Mouse (Mus musculus) heart, postnatal 0 days (tissue): ENCODE data around the gene Fgfr2. TPM values are rescaled to one million over a fixed set of nuclear protein-coding genes. Genes with fewer than 3 reads are reported as not detected.

Source experiments
- ATAC-seq: fragments of 200-750 bp; cut with Nextera tagmentation; 2 replicates; pipeline ENCODE4 v1.8.0; 2017; ENCODE audit warnings: low read depth, moderate number of reproducible peaks, moderate library complexity; ENCODE audit not compliant: insufficient read depth
- DNase-seq: peaks from one replicate; pipeline ENCODE4 v3.0.0-alpha.2; 2016; ENCODE audit warnings: low spot score
- H3K27ac ChIP-seq: fragments of 300-500 bp; sonication (generic); 2 replicates; pipeline ENCODE4 v1.5.1; 2014; ENCODE audit warnings: low read depth, mild to moderate bottlenecking
- H3K27me3 ChIP-seq: fragments of 300-500 bp; sonication (generic); 2 replicates; pipeline ENCODE4 v1.6.1; 2014; ENCODE audit warnings: low read length, mixed read lengths; ENCODE audit not compliant: control insufficient read depth, insufficient read depth
- H3K36me3 ChIP-seq: fragments of 300-500 bp; sonication (generic); replicated peaks from 2 replicates; pipeline ENCODE4 v1.6.1; 2014; ENCODE audit warnings: low read length, mixed read lengths; ENCODE audit not compliant: control insufficient read depth, insufficient read depth
- H3K4me1 ChIP-seq: fragments of 300-500 bp; sonication (generic); 2 replicates; pipeline ENCODE4 v1.6.1; 2014; ENCODE audit warnings: antibody characterized with exemption; ENCODE audit not compliant: control insufficient read depth, insufficient read depth
- H3K4me2 ChIP-seq: fragments of 300-500 bp; sonication (generic); 2 replicates; pipeline ENCODE4 v1.6.1; 2014; ENCODE audit warnings: low read depth, mild to moderate bottlenecking, low read length, moderate library complexity
- H3K4me3 ChIP-seq: fragments of 300-500 bp; sonication (generic); 2 replicates; pipeline ENCODE4 v1.5.1; 2014; ENCODE audit warnings: low read depth, low read length
- H3K9ac ChIP-seq: fragments of 300-500 bp; sonication (generic); replicated peaks from 2 replicates; pipeline ENCODE4 v1.6.1; 2014; ENCODE audit warnings: low read depth, low read length, mixed read lengths
- H3K9me3 ChIP-seq: fragments of 300-500 bp; sonication (generic); replicated peaks from 2 replicates; pipeline ENCODE4 v1.6.1; 2016; ENCODE audit warnings: low read length; ENCODE audit not compliant: control insufficient read depth
- CTCF ChIP-seq: IDR thresholded peaks from 2 replicates; pipeline ENCODE4 v1.5.1; 2016; ENCODE audit warnings: antibody characterized with exemption, control low read depth, low read depth
- EP300 ChIP-seq: IDR thresholded peaks from 2 replicates; pipeline ENCODE4 v1.6.1; 2016; ENCODE audit warnings: antibody characterized with exemption, low read depth
- WGBS: fragments of 180-500 bp; shearing (Covaris S2); extraction: QIAGEN DNeasy Blood & Tissue Kit; methylation state at CpG from one replicate; pipeline ENCODE4 v1.1.7; 2014; 5-methylcytosine and 5-hydroxymethylcytosine counted together
- polyA plus RNA-seq: library from polyadenylated mRNA; unstranded; fragments of >200 nt; fragmentation: Nextera tagmentation; extraction: Ambion mirVana; gene quantifications from 2 replicates; pipeline ENCODE4 v1.2.1, GENCODE M21; 2015
- total RNA-seq: library from RNA; depleted of rRNA; stranded (reverse); fragments of >200 nt; gene quantifications from 2 replicates; pipeline ENCODE4 v1.2.3, GENCODE M21; 2014; ENCODE audit warnings: low replicate concordance

Gene Fgfr2
- total and polyA plus RNA-seq, 2 experiments from 2014 or later, result 3.8 to 11.5 TPM

DNA sequence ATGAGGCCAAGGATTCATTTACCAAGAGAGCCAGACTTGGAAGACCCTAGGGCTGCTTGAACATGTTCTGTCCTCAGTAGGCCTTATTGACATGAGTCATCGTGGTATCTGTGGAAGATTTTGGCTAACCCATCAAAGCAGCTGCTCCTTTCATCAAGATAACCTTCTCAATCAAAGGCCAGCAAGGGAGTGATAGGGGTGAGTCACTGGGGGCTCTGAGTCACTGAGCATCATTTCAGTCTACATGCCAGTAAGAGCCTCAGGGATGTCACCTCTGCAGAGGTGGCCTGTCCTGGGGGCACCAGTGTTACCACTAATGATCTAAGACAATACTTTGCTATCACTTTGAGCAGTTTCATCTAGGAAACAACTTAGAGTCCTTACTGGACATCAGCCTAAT is 1292.9 kb downstream of the Fgfr2 start:
- no peak for TF ChIP-seq CTCF
- TF ChIP-seq EP300, result no peak
- no peak overlapping the region for H3K4me2 ChIP-seq
- H3K4me1 ChIP-seq, result no peaks in the 10 kb centered on the region
- H3K9ac ChIP-seq, result no peak overlapping the region
- H3K9me3 ChIP-seq, result no peaks in the 10 kb centered on the region
- ATAC-seq (no peak), DNase-seq (no peak)
- WGBS, result 60% methylated on average over 1 of the region's 1 CpGs
- no peak overlapping the region for H3K4me3 ChIP-seq
- H3K27me3 ChIP-seq, result no peaks in the 10 kb centered on the region
- no peak overlapping the region for H3K27ac ChIP-seq
- no peaks in the 10 kb centered on the region for H3K36me3 ChIP-seq

DNA sequence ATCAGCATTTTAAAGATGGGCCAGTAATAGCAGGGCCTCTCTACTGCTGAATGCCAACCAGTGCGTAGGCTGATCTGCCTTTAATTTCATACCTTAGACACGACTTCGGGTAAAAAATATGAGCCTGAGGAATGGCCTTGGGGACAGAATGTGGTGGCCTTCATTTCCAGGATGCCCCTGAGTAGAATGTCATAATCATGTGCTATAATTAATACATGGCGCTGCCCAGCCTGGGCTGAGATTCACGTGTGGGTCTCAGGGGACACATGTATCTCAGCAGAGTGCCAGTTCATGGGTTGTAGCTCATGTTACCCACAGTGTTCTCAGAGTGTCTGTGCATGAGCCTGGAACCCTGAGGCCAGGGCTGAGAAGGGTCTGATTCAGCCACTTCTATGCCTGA is 1296.3 kb downstream of the Fgfr2 start:
- 79% methylated on average over 5 of the region's 5 CpGs for WGBS
- DNase-seq (no peak), ATAC-seq (no peak)
- Histone ChIP-seq H3K4me1 (no peaks in the 10 kb centered on the region), H3K36me3 (no peaks in the 10 kb centered on the region), H3K9ac (no peak overlapping the region), H3K27ac (no peak overlapping the region), H3K4me3 (no peak overlapping the region), H3K9me3 (no peaks in the 10 kb centered on the region), H3K4me2 (no peak overlapping the region), H3K27me3 (no peaks in the 10 kb centered on the region)
- TF ChIP-seq EP300 (no peak), CTCF (no peak)

DNA sequence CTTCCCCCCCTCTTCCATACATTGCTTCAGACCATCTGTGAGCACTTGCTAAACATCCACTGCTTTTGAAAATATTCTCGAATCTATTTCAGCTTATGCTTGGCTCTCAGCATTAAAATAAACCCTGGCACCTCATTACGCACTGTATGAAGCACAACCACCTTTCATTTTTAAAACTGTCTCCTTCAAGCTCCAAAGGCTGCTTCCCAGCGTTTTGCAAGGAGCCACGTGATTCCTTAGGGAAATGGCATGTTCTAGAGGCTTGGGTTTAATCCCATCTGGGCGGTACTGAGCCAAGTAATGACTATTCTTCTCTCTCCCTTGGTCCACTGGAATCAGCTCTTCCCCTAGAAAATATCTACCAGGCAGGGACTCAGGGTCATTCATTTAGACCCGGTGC is 1305.2 kb downstream of the Fgfr2 start:
- Histone ChIP-seq H3K9me3 (no peaks in the 10 kb centered on the region), H3K9ac (no peak overlapping the region), H3K4me1 (no peaks in the 10 kb centered on the region), H3K27me3 (no peaks in the 10 kb centered on the region), H3K27ac (no peak overlapping the region), H3K4me3 (no peak overlapping the region), H3K36me3 (no peaks in the 10 kb centered on the region), H3K4me2 (no peak overlapping the region)
- no peak for DNase-seq
- TF ChIP-seq EP300 (no peak), CTCF (no peak)
- no peak for ATAC-seq
- 70% methylated on average over 6 of the region's 6 CpGs for WGBS

DNA sequence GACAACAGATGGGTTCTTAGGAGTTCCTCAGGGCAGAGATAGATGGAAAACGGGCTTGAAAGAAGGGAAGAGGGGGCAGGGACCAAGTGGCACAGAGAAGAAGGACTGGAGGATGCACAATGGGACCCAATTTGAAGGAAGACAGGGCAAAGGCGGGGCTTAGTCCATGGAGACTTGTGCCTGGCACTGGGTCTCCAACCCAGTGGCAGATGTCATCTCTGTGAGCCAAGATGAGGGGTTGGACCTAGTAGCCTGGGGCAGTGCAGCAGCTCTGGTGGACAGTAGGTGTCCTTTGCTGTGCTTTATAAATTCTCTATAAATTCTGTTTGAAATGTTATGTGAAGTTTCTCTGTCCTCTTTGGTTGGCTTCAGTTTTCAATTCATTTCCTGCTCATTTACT is 1306.5 kb downstream of the Fgfr2 start:
- Histone ChIP-seq H3K4me2 (no peak overlapping the region), H3K4me3 (no peak overlapping the region), H3K27ac (no peak overlapping the region), H3K27me3 (no peaks in the 10 kb centered on the region), H3K9me3 (no peaks in the 10 kb centered on the region), H3K9ac (no peak overlapping the region), H3K4me1 (no peaks in the 10 kb centered on the region), H3K36me3 (no peaks in the 10 kb centered on the region)
- DNase-seq (no peak), ATAC-seq (no peak)
- TF ChIP-seq EP300 (no peak), CTCF (no peak)
- WGBS, result 50% methylated on average over 2 of the region's 2 CpGs

DNA sequence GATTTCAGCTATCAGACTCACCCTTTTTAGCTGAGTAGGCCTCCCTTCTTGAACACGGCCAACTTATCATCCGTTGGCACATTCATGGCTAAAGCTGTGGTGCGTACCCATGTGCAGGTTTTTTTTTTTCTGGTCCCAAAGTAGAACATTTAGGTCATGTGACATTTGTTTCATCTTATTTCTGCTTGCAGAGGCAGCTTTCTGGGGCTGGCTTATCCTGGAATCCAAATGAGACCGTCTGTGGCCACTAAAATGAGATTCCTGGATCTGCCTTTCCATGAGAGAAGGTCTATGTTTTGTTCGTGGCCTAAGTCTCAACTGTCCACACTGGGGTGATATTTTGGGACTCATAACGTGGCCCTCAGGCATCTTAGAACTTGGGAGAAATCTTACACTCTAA is 1311.0 kb downstream of the Fgfr2 start:
- Histone ChIP-seq H3K4me2 (no peak overlapping the region), H3K27me3 (no peaks in the 10 kb centered on the region), H3K9ac (no peak overlapping the region), H3K36me3 (no peaks in the 10 kb centered on the region), H3K9me3 (no peaks in the 10 kb centered on the region), H3K4me1 (no peaks in the 10 kb centered on the region), H3K27ac (no peak overlapping the region), H3K4me3 (no peak overlapping the region)
- no peak for DNase-seq
- WGBS, result 63% methylated on average over 6 of the region's 6 CpGs
- no peak for ATAC-seq
- TF ChIP-seq EP300 (no peak), CTCF (no peak)

DNA sequence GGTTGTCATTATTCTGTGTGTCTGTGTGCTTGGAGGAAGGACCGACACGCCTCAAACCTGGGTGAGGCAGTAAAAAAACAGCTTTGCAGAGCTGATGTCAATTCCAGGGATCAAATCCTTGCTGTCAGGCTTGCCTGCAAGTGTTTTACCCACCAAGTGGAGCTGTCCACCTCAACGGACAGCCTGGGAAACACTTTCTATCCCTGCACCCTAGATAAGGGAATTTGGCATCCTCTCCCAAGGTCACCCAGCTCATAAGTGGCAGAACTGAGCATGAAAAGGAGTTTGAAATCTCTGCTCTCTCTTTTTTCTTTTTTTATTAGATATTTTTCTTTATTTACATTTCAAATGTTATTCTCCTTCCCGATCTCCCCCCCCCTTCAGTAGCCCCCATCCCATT is 1312.2 kb downstream of the Fgfr2 start:
- H3K36me3 ChIP-seq, result no peaks in the 10 kb centered on the region
- H3K4me1 ChIP-seq, result no peaks in the 10 kb centered on the region
- no peak overlapping the region for H3K4me3 ChIP-seq
- no peaks in the 10 kb centered on the region for H3K9me3 ChIP-seq
- no peak for DNase-seq
- TF ChIP-seq EP300, result no peak
- TF ChIP-seq CTCF, result no peak
- no peak overlapping the region for H3K27ac ChIP-seq
- no peaks in the 10 kb centered on the region for H3K27me3 ChIP-seq
- no peak overlapping the region for H3K4me2 ChIP-seq
- H3K9ac ChIP-seq, result no peak overlapping the region
- WGBS, result 44% methylated on average over 4 of the region's 4 CpGs
- ATAC-seq, result no peak
